Mouse (Mus musculus): ENCODE results near the gene Sema3a. TPM values are rescaled to one million over a fixed set of nuclear protein-coding genes. Genes with fewer than 3 reads are reported as not detected.
"Not testable (repeated sequence)": the region's sequence is repeated elsewhere in the genome, so short reads cannot be mapped to it uniquely, and the experiment has no call there.

Sema3a gene
- polyA plus RNA-seq, 1 experiment: 0.01 TPM

GRCm38 (mm10) chr5:13611631-13612030 is 486.4 kb downstream of the Sema3a start:
- Histone ChIP-seq H3K36me3 (ENCODE audit: control insufficient read depth) (no peaks in the 10 kb centered on the region), H3K9me3 (ENCODE audit: control insufficient read depth, low read length) (no peaks in the 10 kb centered on the region), H3K27me3 (ENCODE audit: control insufficient read depth) (no peaks in the 10 kb centered on the region), H3K4me3 (replicated peaks) (no peak overlapping the region), H3K4me1 (ENCODE audit: control insufficient read depth) (no peaks in the 10 kb centered on the region)
- TF ChIP-seq GATA1 (IDR thresholded peaks at IDR 0.05; ENCODE audit: low read length) (no peak), TAL1 (IDR thresholded peaks at IDR 0.05; ENCODE audit: low read length) (no peak)

- no peaks in the 10 kb centered on the region for H3K27me3 ChIP-seq (ENCODE audit: control insufficient read depth)
- H3K9me3 ChIP-seq (ENCODE audit: control insufficient read depth, low read length): no peaks in the 10 kb centered on the region
- H3K4me1 ChIP-seq (ENCODE audit: control insufficient read depth): no peaks in the 10 kb centered on the region
- no peak overlapping the region for H3K4me3 ChIP-seq (replicated peaks)
- no peak for TF ChIP-seq TAL1 (IDR thresholded peaks at IDR 0.05; ENCODE audit: low read length)
- no peak for TF ChIP-seq GATA1 (IDR thresholded peaks at IDR 0.05; ENCODE audit: low read length)
- no peaks in the 10 kb centered on the region for H3K36me3 ChIP-seq (ENCODE audit: control insufficient read depth)
These were observed 486.9 kb downstream of the Sema3a start for GRCm38 (mm10) chr5:13612088-13612487.

- H3K4me3 ChIP-seq (replicated peaks); H3K27me3 ChIP-seq (ENCODE audit: control insufficient read depth); H3K4me1 ChIP-seq (ENCODE audit: control insufficient read depth); H3K36me3 ChIP-seq (ENCODE audit: control insufficient read depth); H3K9me3 ChIP-seq (ENCODE audit: control insufficient read depth, low read length): not testable (repeated sequence)
These were observed 489.4 kb downstream of the Sema3a start for GRCm38 (mm10) chr5:13614575-13614974.

GRCm38 (mm10) chr5:13615907-13616306 is 490.7 kb downstream of the Sema3a start:
- Histone ChIP-seq H3K27me3 (ENCODE audit: control insufficient read depth) (no peaks in the 10 kb centered on the region), H3K4me1 (ENCODE audit: control insufficient read depth) (no peaks in the 10 kb centered on the region), H3K4me3 (replicated peaks) (no peak overlapping the region), H3K36me3 (ENCODE audit: control insufficient read depth) (no peaks in the 10 kb centered on the region), H3K9me3 (ENCODE audit: control insufficient read depth, low read length) (0 out of 2 replicates have a peak, but pooled peaks cover 2% of the 10 kb centered on the region)
- TF ChIP-seq TAL1 (IDR thresholded peaks at IDR 0.05; ENCODE audit: low read length) (no peak), GATA1 (IDR thresholded peaks at IDR 0.05; ENCODE audit: low read length) (no peak)

GRCm38 (mm10) chr5:13622578-13622977 is 497.4 kb downstream of the Sema3a start:
- no peak for TF ChIP-seq TAL1 (IDR thresholded peaks at IDR 0.05; ENCODE audit: low read length)
- no peak for TF ChIP-seq GATA1 (IDR thresholded peaks at IDR 0.05; ENCODE audit: low read length)
- no peak overlapping the region for H3K4me3 ChIP-seq (replicated peaks)

GRCm38 (mm10) chr5:13624754-13625153 is 499.5 kb downstream of the Sema3a start:
- no peak overlapping the region for H3K4me3 ChIP-seq (replicated peaks)
- H3K9me3 ChIP-seq (ENCODE audit: control insufficient read depth, low read length): no peaks in the 10 kb centered on the region
- H3K27me3 ChIP-seq (ENCODE audit: control insufficient read depth): no peaks in the 10 kb centered on the region
- H3K36me3 ChIP-seq (ENCODE audit: control insufficient read depth): no peaks in the 10 kb centered on the region
- TF ChIP-seq GATA1 (IDR thresholded peaks at IDR 0.05; ENCODE audit: low read length): no peak
- TF ChIP-seq TAL1 (IDR thresholded peaks at IDR 0.05; ENCODE audit: low read length): no peak
- no peaks in the 10 kb centered on the region for H3K4me1 ChIP-seq (ENCODE audit: control insufficient read depth)

More at GRCm38 (mm10) chr5:13622578-13622977, 497.4 kb downstream of the Sema3a start:
- Histone ChIP-seq H3K27me3 (ENCODE audit: control insufficient read depth) (no peaks in the 10 kb centered on the region), H3K4me1 (ENCODE audit: control insufficient read depth) (no peaks in the 10 kb centered on the region), H3K9me3 (ENCODE audit: control insufficient read depth, low read length) (0 out of 2 replicates have a peak, but pooled peaks cover 2% of the 10 kb centered on the region), H3K36me3 (ENCODE audit: control insufficient read depth) (no peaks in the 10 kb centered on the region)

GRCm38 (mm10) chr5:13626093-13626492 is 500.9 kb downstream of the Sema3a start:
- H3K9me3 ChIP-seq (ENCODE audit: control insufficient read depth, low read length): no peaks in the 10 kb centered on the region
- H3K4me3 ChIP-seq (replicated peaks): no peak overlapping the region
- H3K36me3 ChIP-seq (ENCODE audit: control insufficient read depth): no peaks in the 10 kb centered on the region
- H3K27me3 ChIP-seq (ENCODE audit: control insufficient read depth): no peaks in the 10 kb centered on the region
- no peaks in the 10 kb centered on the region for H3K4me1 ChIP-seq (ENCODE audit: control insufficient read depth)
- TF ChIP-seq TAL1 (IDR thresholded peaks at IDR 0.05; ENCODE audit: low read length) (no peak), GATA1 (IDR thresholded peaks at IDR 0.05; ENCODE audit: low read length) (no peak)

- H3K27me3 ChIP-seq (ENCODE audit: control insufficient read depth): no peaks in the 10 kb centered on the region
- TF ChIP-seq GATA1 (IDR thresholded peaks at IDR 0.05; ENCODE audit: low read length): no peak
- no peak for TF ChIP-seq TAL1 (IDR thresholded peaks at IDR 0.05; ENCODE audit: low read length)
- no peaks in the 10 kb centered on the region for H3K9me3 ChIP-seq (ENCODE audit: control insufficient read depth, low read length)
- no peaks in the 10 kb centered on the region for H3K4me1 ChIP-seq (ENCODE audit: control insufficient read depth)
- H3K36me3 ChIP-seq (ENCODE audit: control insufficient read depth): no peaks in the 10 kb centered on the region
- no peak overlapping the region for H3K4me3 ChIP-seq (replicated peaks)
These were observed 503.5 kb downstream of the Sema3a start for GRCm38 (mm10) chr5:13628606-13629311.

GRCm38 (mm10) chr5:13629916-13630315 is 504.7 kb downstream of the Sema3a start:
- Histone ChIP-seq H3K9me3 (ENCODE audit: control insufficient read depth, low read length) (no peaks in the 10 kb centered on the region), H3K27me3 (ENCODE audit: control insufficient read depth) (no peaks in the 10 kb centered on the region), H3K4me3 (replicated peaks) (no peak overlapping the region), H3K36me3 (ENCODE audit: control insufficient read depth) (no peaks in the 10 kb centered on the region), H3K4me1 (ENCODE audit: control insufficient read depth) (no peaks in the 10 kb centered on the region)
- TF ChIP-seq GATA1 (IDR thresholded peaks at IDR 0.05; ENCODE audit: low read length) (no peak), TAL1 (IDR thresholded peaks at IDR 0.05; ENCODE audit: low read length) (no peak)

GRCm38 (mm10) chr5:13630692-13631091 is 505.5 kb downstream of the Sema3a start:
- Histone ChIP-seq H3K27me3 (ENCODE audit: control insufficient read depth) (no peaks in the 10 kb centered on the region), H3K4me3 (replicated peaks) (no peak overlapping the region), H3K4me1 (ENCODE audit: control insufficient read depth) (no peaks in the 10 kb centered on the region), H3K36me3 (ENCODE audit: control insufficient read depth) (no peaks in the 10 kb centered on the region), H3K9me3 (ENCODE audit: control insufficient read depth, low read length) (no peaks in the 10 kb centered on the region)
- TF ChIP-seq TAL1 (IDR thresholded peaks at IDR 0.05; ENCODE audit: low read length) (no peak), GATA1 (IDR thresholded peaks at IDR 0.05; ENCODE audit: low read length) (no peak)
